Mouse (Mus musculus) stomach, postnatal 0 days (tissue): ENCODE results near the gene Skor1.

Experiments
- CTCF ChIP-seq: IDR thresholded peaks from 2 replicates; pipeline ENCODE4 v1.5.1; 2016; ENCODE audit warnings: antibody characterized with exemption, low read depth, mild to moderate bottlenecking, moderate library complexity
- EP300 ChIP-seq: optimal IDR thresholded peaks from 2 replicates; pipeline ENCODE3; 2016; ENCODE audit warnings: antibody characterized with exemption

- no peak for TF ChIP-seq CTCF
- TF ChIP-seq EP300, result no peak
Measured at GRCm38 (mm10) chr9:63133659-63134058, 15.1 kb downstream of the Skor1 start.
